13 mouse cellular contexts compared by ENCODE assay signal in genomic region chr5:135657703-135658373, GRCm38 (mm10). TPM values are rescaled to one million over a fixed set of nuclear protein-coding genes. Genes with fewer than 3 reads are reported as not detected.
A peak's percentile ranks its signal among the peaks of the same experiment; 100 is the strongest.
DNase-seq lines count a peak whose midpoint lies in the region; ATAC-seq and TF ChIP-seq lines count a peak whose summit lies in the region.
"Had no signal": no experiment of that assay in that cellular context is flagged by ENCODE, and none has a peak within 500 bp of the region (broad histone marks: within the 10 kb centered on the region; RNA-seq: fewer than 3 reads in every experiment).

No protein-coding gene starts in this region.

- H3K4me1 ChIP-seq in spleen, adult 2 months (ENCODE audit: control insufficient read depth, insufficient read depth, insufficient read length), result no peaks in the 10 kb centered on the region
- H3K4me1 ChIP-seq in limb, embryonic 15.5 days, result peaks cover 4% of the 10 kb centered on the region; the same call in 1 of the 2 replicates
- no peaks in the 10 kb centered on the region for H3K4me1 ChIP-seq in hindbrain, embryonic 16.5 days (ENCODE audit: control insufficient read depth, insufficient read depth, low read depth, low read length)
- H3K4me1 ChIP-seq: forebrain, embryonic 13.5 days; hindbrain, embryonic 12.5 days had no signal

- TF ChIP-seq POLR2A in spleen, adult 2 months (IDR thresholded peaks at IDR 0.05; ENCODE audit: low read depth, low read length), result no peak

- no peak for TF ChIP-seq CTCF in gastrocnemius, adult 2 months (IDR thresholded peaks at IDR 0.05)
- no peak for TF ChIP-seq CTCF in spleen, adult 2 months (IDR thresholded peaks at IDR 0.05; ENCODE audit: extremely low read depth, insufficient read depth, insufficient read length, insufficient replicate concordance)

- H3K4me3 ChIP-seq in gastrocnemius, adult 2 months, result peak overlapping the region; percentile 47
- H3K4me3 ChIP-seq in spleen, adult 2 months (ENCODE audit: extremely low read depth, insufficient read depth, insufficient read length), result peak overlapping the region; percentile 9; the same call in 1 of the 2 replicates
- no peak overlapping the region for H3K4me3 ChIP-seq in limb, embryonic 15.5 days
- no peak overlapping the region for H3K4me3 ChIP-seq in hindbrain, embryonic 16.5 days (ENCODE audit: low read length)
- H3K4me3 ChIP-seq: forebrain, embryonic 13.5 days; hindbrain, embryonic 12.5 days had no signal

- H3K9ac ChIP-seq in limb, embryonic 15.5 days, result no peak overlapping the region
- H3K9ac ChIP-seq in hindbrain, embryonic 16.5 days (ENCODE audit: low read depth, low read length), result no peak overlapping the region
- H3K9ac ChIP-seq: forebrain, embryonic 13.5 days; hindbrain, embryonic 12.5 days had no signal

- H3K9me3 ChIP-seq in limb, embryonic 15.5 days, result no peaks in the 10 kb centered on the region
- peaks cover 3% of the 10 kb centered on the region; the same call in 1 of the 2 replicates for H3K9me3 ChIP-seq in hindbrain, embryonic 16.5 days (ENCODE audit: control insufficient read depth, low read length)
- H3K9me3 ChIP-seq: forebrain, embryonic 13.5 days; hindbrain, embryonic 12.5 days had no signal

- no peaks in the 10 kb centered on the region for H3K27me3 ChIP-seq in spleen, adult 2 months (ENCODE audit: control insufficient read depth, insufficient read depth, low read length)
- H3K27me3 ChIP-seq in limb, embryonic 15.5 days, result no peaks in the 10 kb centered on the region
- H3K27me3 ChIP-seq in splenic B cell, adult 2 months (ENCODE audit: control insufficient read depth, insufficient read depth, low read length, poor library complexity, severe bottlenecking), result no peaks in the 10 kb centered on the region
- no peaks in the 10 kb centered on the region for H3K27me3 ChIP-seq in hindbrain, embryonic 16.5 days (replicated peaks; ENCODE audit: control insufficient read depth, insufficient read depth, low read length)
- H3K27me3 ChIP-seq: forebrain, embryonic 13.5 days; hindbrain, embryonic 12.5 days had no signal

- no peaks in the 10 kb centered on the region for H3K36me3 ChIP-seq in spleen, adult 2 months (ENCODE audit: control insufficient read depth, insufficient read depth, low read length)
- H3K36me3 ChIP-seq in limb, embryonic 15.5 days, result no peaks in the 10 kb centered on the region
- no peaks in the 10 kb centered on the region for H3K36me3 ChIP-seq in splenic B cell, adult 2 months (ENCODE audit: control insufficient read depth, insufficient read depth, low read length, poor library complexity, severe bottlenecking)
- H3K36me3 ChIP-seq in hindbrain, embryonic 16.5 days (ENCODE audit: control insufficient read depth, insufficient read depth, low read length), result no peaks in the 10 kb centered on the region
- H3K36me3 ChIP-seq: hindbrain, embryonic 12.5 days had no signal

- WGBS in spleen, adult 2 months, result 39% methylated on average over 17 of the region's 17 CpGs
- WGBS in limb, embryonic 15.5 days, result 49% methylated on average over 17 of the region's 17 CpGs
- 59% methylated on average over 17 of the region's 17 CpGs for WGBS in hindbrain, embryonic 16.5 days

- peak overlapping the region; percentile 49; the same call in 1 of the 2 replicates for H3K27ac ChIP-seq in gastrocnemius, adult 2 months
- H3K27ac ChIP-seq in spleen, adult 2 months (ENCODE audit: insufficient read depth, low read length), result peak overlapping the region; percentile 9; the same call in 1 of the 2 replicates
- no peak overlapping the region; the same call in 1 of the 2 replicates for H3K27ac ChIP-seq in limb, embryonic 15.5 days
- no peak overlapping the region for H3K27ac ChIP-seq in hindbrain, embryonic 16.5 days (ENCODE audit: low read depth, low read length)
- H3K27ac ChIP-seq: forebrain, embryonic 13.5 days; hindbrain, embryonic 12.5 days had no signal

- intact Hi-C loops in gastrocnemius, adult 2 months (cut with DNase I), result no loop called here

- 0 out of 2 replicates have a peak overlapping the region, but pooled peaks have one; percentile 19 for H3K4me2 ChIP-seq in limb, embryonic 15.5 days
- H3K4me2 ChIP-seq in hindbrain, embryonic 16.5 days (ENCODE audit: low read length), result no peak overlapping the region
- H3K4me2 ChIP-seq: forebrain, embryonic 13.5 days; hindbrain, embryonic 12.5 days had no signal

- peak; percentile 30 for DNase-seq in gastrocnemius, adult 2 months
- DNase-seq in gastrocnemius, adult 8-10 months (ENCODE audit: low spot score in 2 of 2), result no peak
- no peak for DNase-seq in spleen, adult 2 months (ENCODE audit: low read depth in 1 of 2, low spot score in 2 of 2)
- DNase-seq in spleen, postnatal 10 days (ENCODE audit: low spot score in 2 of 2), result no peak
- peak; percentile 6 for DNase-seq in splenic B cell, adult 2 months (ENCODE audit: low read depth, low spot score)
- DNase-seq in urinary bladder, adult 2 months (ENCODE audit: low spot score), result no peak
- DNase-seq: adrenal gland, adult 2 months; B cell, adult 2 months; cerebellum, postnatal 25 days had no signal

- no peak for ATAC-seq in limb, embryonic 15.5 days (ENCODE audit: insufficient number of reproducible peaks, low FRiP score, low TSS enrichment, low read depth)
- ATAC-seq in hindbrain, embryonic 16.5 days, result no peak
- ATAC-seq: forebrain, embryonic 13.5 days had no signal

RNA-seq across cellular contexts. Expression of gene Por, which starts 12.0 kb away (rescaled TPM):
- 10 to 100 TPM; 31.4 to 32.7 TPM for total RNA-seq in gastrocnemius, adult 2 months (2021)
- 10 to 100 TPM; 32.8 to 36.4 (median 35.9) TPM for total RNA-seq in gastrocnemius, adult 8-10 months (2022)
- 50.8 and 56.2 TPM in 2 replicates for polyA plus RNA-seq in spleen, adult 2 months (2012; rRNA removed)
- 93.7 and 99.2 TPM in 2 replicates for polyA plus RNA-seq in limb, embryonic 15.5 days (2015; fragmentation: Nextera tagmentation; extraction: Ambion mirVana)
- polyA plus RNA-seq in hindbrain, embryonic 16.5 days (2015; fragmentation: Nextera tagmentation; extraction: Ambion mirVana), result 101 and 108 TPM in 2 replicates
- 140 and 145 TPM in 2 replicates for polyA plus RNA-seq in urinary bladder, adult 2 months (2012; rRNA removed)

RNA-seq across cellular contexts. Expression of gene Rhbdd2, which starts 25.4 kb away (rescaled TPM):
- total RNA-seq in gastrocnemius, adult 2 months (2021), result 10 to 100 TPM; 10.7 to 13.0 TPM
- total RNA-seq in gastrocnemius, adult 8-10 months (2022), result 10 to 100 TPM; 10.3 to 14.7 (median 13.5) TPM
- polyA plus RNA-seq in spleen, adult 2 months (2012; rRNA removed), result 23.5 and 25.2 TPM in 2 replicates
- polyA plus RNA-seq in limb, embryonic 15.5 days (2015; fragmentation: Nextera tagmentation; extraction: Ambion mirVana), result 33.3 and 33.4 TPM in 2 replicates
- polyA plus RNA-seq in hindbrain, embryonic 16.5 days (2015; fragmentation: Nextera tagmentation; extraction: Ambion mirVana), result 96.9 and 98.5 TPM in 2 replicates
- polyA plus RNA-seq in urinary bladder, adult 2 months (2012; rRNA removed), result 27.6 and 33.2 TPM in 2 replicates

Comparison
In these comparisons a context has a peak if more than half of its experiments do, and no peak if none do; other contexts are left out.
1. DNase-seq: peak in gastrocnemius, adult 2 months (single experiment) and splenic B cell, adult 2 months (single experiment); none in gastrocnemius, adult 8-10 months (0 of 2), spleen, adult 2 months (0 of 2), spleen, postnatal 10 days (0 of 2) and urinary bladder, adult 2 months (single experiment).
2. H3K27ac ChIP-seq: peak in gastrocnemius, adult 2 months (single experiment) and spleen, adult 2 months (single experiment); none in limb, embryonic 15.5 days (single experiment) and hindbrain, embryonic 16.5 days (single experiment).
3. H3K4me3 ChIP-seq: peak in gastrocnemius, adult 2 months (single experiment) and spleen, adult 2 months (single experiment); none in limb, embryonic 15.5 days (single experiment) and hindbrain, embryonic 16.5 days (single experiment).